Mouse (Mus musculus) gastrocnemius, postnatal 25 days (tissue): ENCODE measurements around the gene Plxna1. TPM values are rescaled to one million over a fixed set of nuclear protein-coding genes. Genes with fewer than 3 reads are reported as not detected.

Experiments used
- DNase-seq: peaks from one replicate; pipeline ENCODE4 v3.0.0; 2022
- total RNA-seq, 2 experiments: library from RNA; stranded (reverse); gene quantifications; 1 replicate in 1 of 2; 2 replicates in 1 of 2; pipeline ENCODE4 v1.2.3; 2021

Gene Plxna1
- total RNA-seq, 2 experiments from 2014 or later = 16.8 to 19.1 TPM

DNA sequence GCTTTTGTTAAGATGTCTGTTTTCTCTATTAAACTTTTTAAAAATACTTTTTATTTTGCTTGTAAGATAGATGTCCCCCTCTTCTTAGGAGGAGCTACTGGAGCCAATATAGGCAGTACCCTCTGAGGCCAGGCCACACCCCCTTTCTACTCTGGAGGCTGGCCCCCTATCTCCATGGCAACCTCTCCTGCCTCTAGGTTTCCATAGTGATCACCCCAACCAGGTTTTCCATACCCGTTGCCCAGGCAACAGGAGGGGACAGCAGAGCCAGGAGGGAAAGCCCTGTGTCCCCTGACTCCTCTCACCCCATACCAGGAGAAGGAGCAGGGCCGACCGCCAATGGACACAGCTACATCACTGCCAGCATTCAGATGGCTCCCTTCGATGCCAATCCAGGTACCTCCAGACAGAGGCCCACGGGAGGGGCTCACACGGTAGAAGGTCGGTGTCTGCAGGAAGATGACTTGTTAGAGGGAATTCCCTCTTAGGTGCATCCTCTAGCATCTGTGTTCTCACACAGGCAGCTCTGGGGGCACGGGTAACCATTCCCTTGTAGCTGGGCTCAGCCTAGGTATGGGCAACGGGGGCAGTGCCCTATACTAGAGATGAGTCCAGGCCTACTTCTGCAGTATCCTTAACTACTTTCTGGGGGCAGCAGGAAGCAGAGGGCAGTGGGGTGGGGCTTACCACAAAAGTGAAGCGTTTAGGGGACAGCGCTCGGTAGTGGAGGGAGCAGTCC is 28.3 kb downstream of the Plxna1 start:
- no peak for DNase-seq

DNA sequence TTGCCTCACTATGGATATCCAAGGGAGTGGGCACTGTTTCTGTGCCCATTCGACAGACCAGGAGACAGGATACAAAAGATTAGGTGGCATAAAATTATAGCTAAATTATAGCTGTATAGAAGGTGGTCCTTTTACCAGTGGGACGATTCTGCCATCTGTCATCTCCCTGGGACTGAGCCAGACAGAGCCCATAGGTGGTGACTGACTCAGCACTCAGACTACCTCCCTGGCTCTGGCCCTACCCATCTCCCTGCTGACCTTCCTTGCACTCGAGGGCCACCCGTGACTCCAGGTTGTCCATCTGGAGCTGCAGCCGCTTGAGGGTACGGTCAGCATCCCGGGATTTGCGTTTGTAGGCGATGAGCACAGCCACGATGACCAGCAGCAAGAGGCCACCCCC is 31.5 kb downstream of the Plxna1 start:
- no peak for DNase-seq

DNA sequence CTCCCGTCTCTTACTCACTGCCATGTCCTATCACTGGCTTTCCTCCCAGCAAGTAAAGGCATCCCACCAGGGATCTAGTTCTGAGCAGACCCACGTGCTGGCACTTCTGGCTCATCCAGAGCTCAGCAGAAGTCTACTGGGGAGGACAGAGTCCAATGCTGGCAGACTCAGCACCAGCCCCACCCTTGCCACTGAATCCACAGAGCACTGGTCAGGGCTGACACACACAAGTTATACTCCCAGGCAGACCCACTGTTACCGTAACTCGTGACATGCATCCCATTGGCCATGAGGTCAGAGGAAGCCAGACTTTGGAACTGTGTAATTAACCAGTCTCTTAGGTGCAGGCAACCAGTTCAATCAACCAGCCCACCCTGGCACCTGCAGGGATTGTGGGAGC is 33.8 kb downstream of the Plxna1 start:
- DNase-seq = no peak

DNA sequence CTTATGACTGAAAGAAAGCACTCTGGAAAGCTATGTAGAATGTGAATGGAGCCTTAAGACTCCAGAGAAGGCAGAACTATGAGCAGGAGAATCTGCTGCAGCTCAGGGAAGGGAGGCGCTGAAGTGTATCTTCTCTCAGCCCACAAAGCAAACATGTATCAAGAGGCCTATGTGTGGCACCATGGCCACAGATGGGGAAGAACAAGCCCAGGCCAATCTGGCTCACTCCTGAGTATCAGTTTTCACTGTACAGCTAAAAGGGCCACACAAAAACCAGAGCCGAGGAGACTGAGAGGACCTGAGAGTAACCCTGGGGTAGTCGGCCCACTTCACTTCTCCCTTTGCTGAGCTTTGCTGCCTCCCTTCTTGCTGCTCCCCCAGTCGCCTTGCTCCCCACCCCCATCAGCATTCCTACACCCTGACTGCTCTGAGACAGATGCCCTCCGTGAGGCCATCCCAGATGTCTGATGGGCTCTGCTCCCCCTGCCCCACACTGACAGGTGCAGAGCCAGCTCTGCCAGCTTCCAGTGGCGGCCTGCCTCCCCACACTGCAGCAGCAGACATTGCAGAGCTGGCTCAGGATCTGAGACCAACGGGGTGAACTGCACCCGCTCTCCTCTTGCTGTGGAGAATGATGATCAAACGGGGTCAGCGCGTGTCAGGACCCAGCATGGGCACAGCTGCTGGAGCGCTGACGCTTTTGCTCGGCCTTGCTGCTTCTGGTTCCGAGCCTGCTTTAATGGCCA is 34.5 kb downstream of the Plxna1 start:
- DNase-seq = peak; percentile 57

DNA sequence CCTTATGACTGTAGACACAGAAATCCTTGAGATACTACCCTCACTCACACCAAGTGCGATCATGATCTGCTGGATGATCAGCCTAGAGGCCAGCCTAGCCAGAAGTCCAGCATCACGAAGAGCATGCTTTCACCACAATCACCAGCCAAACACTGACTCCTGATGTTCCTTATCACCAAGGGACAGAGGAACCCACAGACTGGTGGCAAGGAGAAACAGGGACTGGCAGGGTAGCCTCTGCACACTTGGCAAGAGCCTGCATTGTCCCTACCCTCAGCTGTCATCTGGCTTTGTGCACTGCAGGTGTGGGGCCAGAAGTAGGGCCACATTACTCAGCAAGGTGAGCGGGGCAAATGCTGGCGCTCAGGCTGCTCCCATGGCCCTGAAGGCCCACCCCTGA is 37.6 kb downstream of the Plxna1 start:
- no peak for DNase-seq

DNA sequence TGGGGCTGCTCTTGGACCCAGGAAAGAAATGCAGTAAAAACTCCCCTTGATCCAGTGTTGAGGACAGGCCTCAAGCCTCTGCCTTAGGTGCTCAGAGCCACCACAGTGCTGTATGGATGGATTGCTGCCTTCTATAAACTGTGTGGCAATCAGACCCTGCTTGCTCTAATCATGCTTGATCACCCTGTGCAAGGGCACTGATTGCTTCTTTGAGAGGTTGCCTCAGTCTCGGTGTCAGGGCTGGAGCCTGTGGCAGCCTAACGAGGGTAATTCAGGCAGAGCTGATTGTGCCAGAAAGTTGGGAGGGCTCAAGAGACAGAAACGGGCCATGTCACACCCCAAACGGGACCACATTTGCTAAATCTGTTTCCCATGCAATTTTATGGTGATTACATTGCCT is 47.2 kb downstream of the Plxna1 start:
- no peak for DNase-seq

DNA sequence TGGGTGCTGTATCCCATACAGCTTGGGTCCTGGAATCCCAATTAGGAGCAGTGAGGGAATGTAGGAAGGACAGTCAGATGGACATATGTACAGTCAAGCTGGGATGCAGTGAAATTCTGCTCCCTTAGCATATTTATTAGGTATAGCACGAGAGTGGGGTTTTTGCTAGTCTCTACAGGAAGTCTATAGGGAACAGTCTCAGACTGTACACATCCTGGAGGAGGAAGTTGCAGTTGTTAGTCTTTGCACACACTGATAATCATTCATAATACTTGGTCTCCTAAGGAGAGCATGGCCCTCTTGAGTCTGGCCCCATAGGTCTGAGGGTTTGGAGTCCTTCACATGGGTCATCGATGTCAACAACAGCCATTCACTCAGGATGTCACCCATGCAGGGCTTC is 50.9 kb downstream of the Plxna1 start:
- DNase-seq = no peak

DNA sequence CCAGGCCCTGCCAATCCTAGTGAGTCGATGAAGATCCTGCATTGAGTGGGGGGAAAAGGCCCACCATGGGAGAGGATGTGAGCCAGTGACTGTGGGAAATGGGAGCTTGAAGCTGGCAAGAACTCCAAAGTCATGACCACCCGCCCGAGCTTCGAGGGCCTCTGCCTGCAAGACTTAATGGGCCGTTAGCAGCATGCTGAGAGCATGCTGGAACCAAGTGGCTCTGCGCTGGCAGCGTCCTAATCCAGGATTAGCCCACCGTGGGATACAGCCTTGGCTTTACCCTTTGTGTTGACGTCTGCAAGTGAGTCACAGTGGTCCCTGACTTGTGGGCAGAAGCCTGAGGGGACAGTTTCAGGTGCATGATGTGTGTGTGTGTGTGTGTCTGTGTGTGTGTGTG is 52.2 kb downstream of the Plxna1 start:
- no peak for DNase-seq

DNA sequence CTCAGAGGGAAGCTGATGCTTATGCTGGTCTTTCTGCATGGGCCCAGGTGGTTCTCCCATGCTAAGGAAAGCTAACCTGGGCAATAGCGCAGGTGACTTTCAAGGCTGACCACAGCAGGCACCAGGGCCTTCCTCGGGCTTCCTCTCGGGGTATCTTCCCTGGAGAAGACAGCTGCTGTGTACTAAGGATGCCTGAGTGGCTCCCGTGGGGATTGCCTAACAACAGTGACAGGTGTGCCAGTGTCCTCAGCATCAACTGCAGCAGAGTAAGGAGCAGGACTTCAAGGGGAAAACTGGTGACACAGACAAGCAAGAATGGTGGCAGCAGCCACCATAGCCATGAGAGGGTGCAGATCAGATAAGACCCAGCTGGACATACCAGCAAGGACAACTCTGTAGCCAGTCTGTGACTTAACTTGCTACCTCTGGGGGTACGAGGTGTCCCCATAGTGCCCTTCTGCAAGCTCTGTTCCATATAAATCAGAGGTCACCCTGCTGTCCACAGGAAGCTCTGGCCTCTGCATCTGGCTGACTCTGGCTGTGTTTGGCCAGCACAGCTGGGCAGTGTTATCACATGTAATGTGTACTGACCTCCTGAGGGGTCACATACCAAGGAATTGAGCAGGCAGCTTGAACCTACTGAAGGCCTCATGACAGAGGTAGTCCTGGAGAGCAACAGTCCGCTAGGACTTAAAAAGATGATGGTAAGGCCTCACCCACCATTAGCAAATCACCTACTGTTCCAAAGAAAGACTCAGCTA is 54.0 kb downstream of the Plxna1 start:
- no peak for DNase-seq

DNA sequence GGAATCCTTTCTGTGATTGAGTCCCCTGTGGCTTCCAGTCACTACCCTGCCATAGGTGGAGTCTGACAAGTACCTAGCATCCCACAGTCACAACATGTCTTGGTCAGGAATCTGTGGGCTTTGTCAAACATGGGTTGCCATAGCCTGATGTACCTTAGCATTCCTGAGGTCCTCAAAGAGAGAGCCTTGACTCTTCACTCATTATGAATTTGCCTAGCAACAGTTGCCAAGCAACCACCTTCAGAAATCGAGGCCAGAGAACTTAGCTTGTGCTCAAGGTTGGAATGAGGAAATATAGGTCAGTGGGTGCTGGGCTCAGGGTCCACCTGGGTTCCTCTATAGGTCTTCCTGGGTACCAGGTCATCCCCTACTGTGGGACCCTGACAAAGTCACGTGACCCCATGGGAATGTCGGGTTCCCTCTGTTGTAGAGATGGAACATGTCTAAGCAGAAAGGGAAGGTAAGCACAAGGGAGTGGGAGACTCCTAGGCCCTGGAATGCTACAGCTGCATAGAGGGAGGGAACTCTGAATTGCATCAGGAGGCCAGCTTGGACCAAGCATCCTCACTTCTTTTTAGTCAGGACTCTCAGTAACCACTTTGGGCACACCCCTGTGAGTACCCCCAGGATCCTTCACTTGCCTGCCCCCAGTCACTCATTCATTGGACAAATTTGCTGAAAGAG is 57.9 kb downstream of the Plxna1 start:
- no peak for DNase-seq

DNA sequence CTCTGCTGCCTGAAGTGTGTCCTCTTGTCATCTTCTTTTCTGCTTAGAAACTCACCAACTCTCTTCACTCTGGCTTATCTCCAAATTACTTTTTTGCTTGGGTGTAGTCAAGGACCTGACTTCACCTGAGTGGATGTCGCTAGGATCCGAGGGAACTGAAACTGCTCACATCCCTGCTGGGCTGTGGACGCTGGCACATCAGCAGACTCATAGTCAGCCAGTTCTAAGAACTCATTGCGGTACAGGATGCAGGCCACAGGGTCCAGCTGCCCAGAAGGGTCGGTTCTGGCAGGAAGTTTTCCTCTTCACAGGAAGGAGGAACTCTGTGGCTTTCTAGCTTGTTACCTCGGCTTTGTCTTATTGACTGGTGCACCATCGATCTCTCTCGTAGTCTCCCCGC is 62.6 kb downstream of the Plxna1 start:
- DNase-seq = no peak

DNA sequence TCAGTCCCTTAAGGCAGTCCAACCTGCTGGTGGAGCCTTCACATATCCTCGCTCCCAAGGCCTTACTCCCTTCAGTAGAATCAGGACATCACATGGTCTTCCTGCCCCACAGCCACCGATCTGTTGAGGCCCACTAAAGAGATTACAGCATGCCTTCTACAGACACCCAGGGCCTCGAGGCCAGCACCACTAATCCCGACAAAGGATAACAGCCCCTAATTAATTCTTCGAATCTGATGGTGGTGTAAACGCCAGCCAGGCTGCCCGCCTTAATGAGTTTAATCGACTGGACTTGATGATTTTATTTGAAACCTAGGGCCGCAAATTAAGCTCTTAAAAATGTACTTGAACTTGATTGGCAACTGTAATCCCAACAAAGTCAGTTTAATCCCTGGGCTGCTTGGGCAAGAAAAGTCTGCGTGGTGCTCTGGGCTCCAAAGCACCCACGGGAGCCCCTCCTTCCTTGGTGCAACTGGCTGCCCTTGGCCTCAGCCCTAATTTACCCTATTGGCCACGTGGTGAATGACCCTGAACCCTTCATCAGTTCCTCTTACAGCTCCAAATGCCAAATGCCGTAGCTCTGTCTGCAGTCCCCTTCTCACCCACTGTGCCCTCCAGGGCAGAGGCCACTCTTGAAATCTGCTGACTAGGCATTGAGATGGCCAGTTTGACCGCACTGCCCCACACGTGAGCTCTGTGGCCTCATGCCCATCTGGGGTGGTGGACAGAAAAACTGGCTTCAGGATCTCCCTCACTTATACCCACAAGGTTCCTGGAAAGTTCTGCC is 65.3 kb downstream of the Plxna1 start:
- DNase-seq = no peak

DNA sequence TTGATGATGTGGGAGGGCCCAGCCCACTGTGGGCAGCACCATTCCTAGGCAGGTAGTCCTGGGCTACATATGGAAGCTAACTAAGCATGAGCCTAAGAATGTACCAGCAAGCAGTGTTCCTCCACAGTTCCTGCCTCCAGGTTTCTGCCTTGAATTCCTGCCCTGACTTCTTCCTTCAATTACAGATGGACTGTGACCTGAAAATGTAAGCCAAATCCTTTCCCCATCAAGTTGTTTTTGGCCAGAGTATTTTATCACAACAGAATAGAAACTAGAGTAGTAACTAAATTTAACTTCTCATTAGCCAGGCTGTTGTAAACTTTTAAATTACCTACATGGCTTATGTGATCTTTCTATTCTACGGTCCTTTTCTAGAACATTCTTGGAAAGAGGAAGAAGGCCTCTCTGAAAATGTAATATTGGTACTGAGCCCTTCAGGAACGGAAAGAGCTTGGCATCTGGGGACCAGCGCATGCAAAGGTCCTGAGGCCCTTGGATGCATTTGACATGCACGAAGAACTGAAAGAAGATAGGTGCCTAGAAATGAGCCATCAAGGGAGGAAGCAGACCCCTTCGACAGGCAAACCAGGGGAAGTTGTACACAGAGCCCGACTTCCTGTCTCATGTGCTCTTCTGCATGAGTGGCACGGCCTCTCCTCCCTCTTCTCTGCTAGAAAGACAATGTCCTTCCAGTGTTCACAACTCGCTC is 66.3 kb downstream of the Plxna1 start:
- DNase-seq = no peak

DNA sequence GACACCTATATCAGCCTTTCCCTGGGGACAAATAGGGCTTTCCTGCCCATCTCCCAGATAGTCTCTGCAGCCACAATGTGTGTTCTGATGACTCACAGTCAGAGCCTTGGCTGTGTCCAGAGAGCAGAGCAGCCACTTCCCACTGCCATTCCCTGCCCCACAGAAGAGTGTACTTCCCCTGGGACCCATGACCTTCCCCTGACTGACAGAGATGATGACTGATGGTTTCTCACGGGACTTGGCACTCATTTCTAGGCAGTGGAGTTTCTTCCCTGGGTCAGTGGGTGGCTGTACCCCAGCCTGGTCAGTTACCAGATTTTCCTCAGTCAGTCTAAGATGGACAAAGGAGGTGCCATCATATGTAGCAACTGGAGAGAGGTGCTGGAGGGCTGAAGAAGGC is 67.8 kb downstream of the Plxna1 start:
- no peak for DNase-seq

DNA sequence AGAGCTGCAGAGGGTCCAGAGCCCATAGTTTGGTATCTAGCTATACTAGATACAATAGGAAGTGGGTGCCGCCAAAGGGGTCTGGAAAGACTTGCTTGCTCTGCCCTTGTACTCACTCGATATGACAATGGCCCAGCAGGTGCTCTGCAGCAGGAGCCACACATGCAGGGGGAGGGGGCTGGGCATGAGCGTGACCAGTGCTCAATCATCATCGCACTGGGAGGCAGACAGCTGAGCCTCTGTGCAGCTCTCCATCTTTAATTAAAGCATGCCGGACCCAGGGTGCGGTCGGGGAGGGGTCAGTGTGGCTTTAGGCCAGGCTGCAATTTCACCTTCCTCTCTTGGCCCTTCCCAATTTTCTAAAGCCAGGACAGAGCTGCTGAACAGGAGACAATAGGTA is 70.9 kb downstream of the Plxna1 start:
- no peak for DNase-seq

DNA sequence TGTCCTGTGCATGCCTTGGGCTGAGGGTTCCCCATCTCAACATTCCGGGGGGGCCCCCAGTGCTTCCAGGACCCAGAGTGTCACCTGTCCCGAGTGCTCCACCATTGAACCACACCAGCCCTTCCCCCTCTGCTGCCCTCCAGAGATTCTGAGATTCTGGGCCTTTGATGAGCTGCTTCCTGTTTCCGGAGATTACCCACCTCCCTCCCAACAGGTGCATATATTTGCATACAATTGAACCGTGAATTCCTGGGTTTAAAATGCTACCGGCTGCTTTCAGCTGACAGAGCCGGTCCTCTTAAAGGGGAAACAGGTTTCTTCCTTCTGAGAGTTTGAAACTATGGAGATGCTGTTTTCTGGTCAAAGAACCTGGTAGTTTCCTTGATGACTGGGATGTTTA is 74.3 kb downstream of the Plxna1 start:
- no peak for DNase-seq

DNA sequence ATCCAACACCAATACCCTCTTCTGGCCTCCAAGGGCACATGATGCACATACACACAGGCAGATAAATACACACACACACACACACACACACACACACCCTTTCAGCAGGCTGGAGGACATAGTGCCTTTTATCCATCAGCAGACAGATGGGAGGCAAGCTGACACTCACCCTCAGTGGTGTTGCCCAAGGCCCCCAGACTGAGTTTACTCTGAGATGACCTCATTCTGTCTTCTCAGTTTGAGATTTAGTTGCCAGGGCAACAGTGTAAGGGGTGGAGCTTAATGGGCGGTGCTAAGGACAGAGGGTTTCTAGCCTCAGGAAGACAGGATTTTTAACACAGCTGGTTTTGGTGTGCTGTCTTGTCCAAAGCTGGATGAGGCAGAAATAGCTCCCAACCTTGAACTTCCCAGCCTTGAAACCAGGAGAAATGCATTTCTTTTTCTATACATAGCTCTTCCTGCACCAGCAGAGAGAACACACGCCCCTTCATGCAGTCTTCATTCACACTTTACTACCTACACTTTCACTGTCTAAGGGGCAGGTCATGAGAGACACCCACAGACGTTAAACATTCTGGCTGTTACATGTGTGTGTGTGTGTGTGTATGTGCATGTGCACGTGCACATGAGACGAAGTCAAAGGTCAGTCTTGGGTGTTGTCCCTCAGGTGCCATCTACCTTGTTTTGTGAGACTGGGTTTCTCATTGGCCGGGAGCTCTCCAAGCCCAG is 75.6 kb downstream of the Plxna1 start:
- no peak for DNase-seq

DNA sequence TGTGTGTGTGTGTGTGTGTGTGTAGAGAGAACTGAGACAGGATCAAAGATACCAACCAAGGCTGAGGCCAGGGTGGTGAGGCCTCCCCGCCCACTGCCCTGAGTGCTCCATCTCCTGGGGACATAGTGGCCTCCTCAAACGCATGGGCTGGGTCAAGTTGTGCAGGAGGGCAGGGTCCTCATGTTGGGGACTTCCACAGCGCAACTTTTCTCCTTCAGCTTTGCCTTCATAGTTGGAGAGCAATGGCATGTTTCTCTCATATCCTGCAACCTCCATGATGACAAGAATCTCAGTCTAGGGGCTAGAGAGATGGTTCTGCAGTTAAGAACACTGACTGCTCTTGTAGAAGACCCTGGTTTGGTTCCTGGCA is 76.1 kb downstream of the Plxna1 start:
- DNase-seq = no peak

DNA sequence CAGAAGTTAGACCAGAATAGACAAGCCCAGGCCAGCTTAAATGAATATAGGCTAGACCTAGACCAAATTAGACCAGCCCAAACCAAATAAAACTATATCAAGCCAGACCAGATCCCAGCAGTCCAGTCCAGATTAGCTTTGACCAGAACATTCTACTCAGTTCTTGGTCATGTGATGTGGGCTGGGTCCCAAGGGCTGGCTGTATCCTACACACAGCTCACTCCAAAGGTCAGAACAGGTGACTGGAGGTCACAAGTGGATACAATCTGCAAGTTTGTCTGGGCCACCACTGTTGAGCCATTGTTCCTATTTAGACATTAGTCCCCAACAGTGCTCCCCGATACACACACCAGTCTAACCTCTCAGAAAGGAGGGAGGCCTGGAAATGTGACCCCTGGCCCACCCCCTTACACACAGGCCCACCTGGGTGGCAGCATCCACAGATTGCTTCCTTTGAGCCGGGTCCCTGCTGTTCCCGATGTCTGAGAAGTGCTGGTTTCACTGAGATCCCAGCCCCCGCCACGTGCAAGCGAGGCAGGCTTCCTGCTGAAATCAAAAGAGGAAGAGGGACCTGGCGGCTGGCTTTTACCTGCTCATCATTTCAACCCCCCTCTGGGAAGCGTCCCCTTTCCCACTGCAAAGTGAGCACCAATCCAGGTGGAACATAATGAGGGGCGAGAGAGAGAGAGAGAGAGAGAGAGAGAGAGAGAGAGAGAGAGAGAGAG is 76.7 kb downstream of the Plxna1 start:
- DNase-seq = no peak

DNA sequence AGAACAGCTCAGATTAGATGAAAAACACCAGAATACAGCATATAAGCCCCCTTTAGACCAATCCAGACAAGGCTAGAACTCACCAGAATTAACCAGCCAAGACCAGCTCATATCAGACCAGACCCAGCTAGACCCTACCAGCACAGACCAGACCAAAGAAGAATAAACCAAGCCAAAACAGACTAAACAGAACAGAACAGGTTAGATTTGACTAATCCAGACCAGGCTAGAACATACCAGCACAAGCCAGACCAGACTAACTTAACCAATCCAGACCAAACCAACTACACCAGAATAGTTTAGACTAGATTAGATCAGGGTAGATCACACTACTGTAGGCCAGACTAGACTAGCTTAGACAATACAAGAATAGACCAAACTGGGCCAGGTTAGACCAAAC is 77.3 kb downstream of the Plxna1 start:
- DNase-seq = no peak
